Mouse (Mus musculus) heart, embryonic 13.5 days (tissue): ENCODE measurements around the gene Moap1. TPM values are rescaled to one million over a fixed set of nuclear protein-coding genes. Genes with fewer than 3 reads are reported as not detected.
A peak's percentile ranks its signal among the peaks of the same experiment; 100 is the strongest.

ENCODE experiments used
- ATAC-seq: fragments of 200-750 bp; cut with Nextera tagmentation; 2 replicates; pipeline ENCODE4 v1.8.0; 2017; ENCODE audit warnings: moderate TSS enrichment; ENCODE audit not compliant: insufficient number of reproducible peaks, low FRiP score, low TSS enrichment; ENCODE audit errors: extremely low read depth
- H3K27ac ChIP-seq: fragments of 300-500 bp; sonication (generic); replicated peaks from 2 replicates; pipeline ENCODE4 v1.5.1; 2015; ENCODE audit warnings: moderate library complexity, mild to moderate bottlenecking, inconsistent platforms
- H3K27me3 ChIP-seq: fragments of 300-500 bp; sonication (generic); replicated peaks from 2 replicates; pipeline ENCODE4 v1.6.1; 2015; ENCODE audit warnings: mild to moderate bottlenecking, inconsistent platforms
- H3K36me3 ChIP-seq: fragments of 300-500 bp; sonication (generic); 2 replicates; pipeline ENCODE4 v1.6.1; 2015; ENCODE audit warnings: mild to moderate bottlenecking, inconsistent platforms
- H3K4me1 ChIP-seq: fragments of 300-500 bp; sonication (generic); 2 replicates; pipeline ENCODE4 v1.6.1; 2015; ENCODE audit warnings: inconsistent platforms
- H3K4me2 ChIP-seq: fragments of 300-500 bp; sonication (generic); 2 replicates; pipeline ENCODE4 v1.6.1; 2015; ENCODE audit warnings: inconsistent platforms, mild to moderate bottlenecking, moderate library complexity
- H3K4me3 ChIP-seq: fragments of 300-500 bp; sonication (generic); 2 replicates; pipeline ENCODE4 v1.5.1; 2015; ENCODE audit warnings: moderate library complexity, mild to moderate bottlenecking, inconsistent platforms
- H3K9ac ChIP-seq: fragments of 300-500 bp; sonication (generic); 2 replicates; pipeline ENCODE4 v1.6.1; 2015; ENCODE audit warnings: inconsistent platforms, mild to moderate bottlenecking, moderate library complexity
- H3K9me3 ChIP-seq: fragments of 300-500 bp; sonication (generic); 2 replicates; pipeline ENCODE4 v1.6.1; 2016; ENCODE audit warnings: inconsistent platforms
- WGBS: fragments of 180-500 bp; shearing (Covaris S2); methylation state at CpG from one replicate; pipeline ENCODE4 v1.1.7; 2015; ENCODE audit warnings: mixed read lengths; 5-methylcytosine and 5-hydroxymethylcytosine counted together
- polyA plus RNA-seq: library from polyadenylated mRNA; unstranded; fragments of >200 nt; fragmentation: Nextera tagmentation; extraction: Ambion mirVana; gene quantifications from 2 replicates; pipeline ENCODE4 v1.2.1, GENCODE M21; 2015

The Moap1 gene
- polyA plus RNA-seq, 1 experiment from 2014 or later = 17.9 TPM

DNA sequence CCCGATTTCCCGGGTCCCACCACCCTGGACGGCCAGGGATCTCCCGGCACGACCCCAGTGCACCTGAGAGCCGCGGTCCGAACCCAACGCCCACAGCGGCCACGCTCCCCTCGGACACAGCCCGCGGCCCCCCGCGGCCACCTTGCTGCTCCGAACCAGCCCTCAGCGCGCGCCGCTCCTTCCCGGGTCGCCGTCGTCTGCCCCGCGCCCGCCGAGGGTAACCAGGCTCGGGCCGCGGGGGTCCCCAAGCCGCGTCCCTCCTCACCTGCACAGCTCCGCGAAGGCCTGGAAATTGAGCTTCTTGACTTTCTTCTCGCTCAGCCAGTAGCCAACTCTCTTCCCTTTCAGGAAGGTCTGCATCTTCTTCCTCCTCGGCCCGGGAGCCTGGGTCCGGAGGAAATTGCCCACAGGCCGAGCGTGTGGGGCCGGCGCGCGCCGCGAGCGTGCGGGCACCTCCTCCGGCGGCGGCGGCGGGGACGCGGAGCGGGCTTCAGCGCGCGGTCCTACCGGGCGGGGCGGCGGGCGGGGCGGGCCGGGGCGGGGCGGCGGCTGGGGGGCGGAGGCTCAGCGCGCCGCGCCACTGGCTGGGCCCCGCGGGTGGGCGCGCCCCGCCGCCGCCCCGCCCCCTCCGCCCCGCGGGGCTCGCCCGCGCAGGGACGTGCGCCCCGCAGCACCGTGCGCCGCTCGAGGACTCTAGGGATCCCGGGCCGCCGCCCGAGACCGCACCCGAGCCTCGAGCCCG lies 38.8 kb downstream of the Moap1 start, which contains the start of gene Itpk1:
Itpk1 (minus strand) TSS at position 474 of the 742 bp plus-strand sequence.
- Histone ChIP-seq H3K4me2 (peak within 1 kb of the TSS; percentile 96), H3K4me1 (peaks cover 41% of the 10 kb centered on the region), H3K9ac (peak within 1 kb of the TSS; percentile 92), H3K4me3 (peak within 1 kb of the TSS; percentile 87), H3K36me3 (no peaks in the 10 kb centered on the region), H3K27ac (peak within 1 kb of the TSS; percentile 75), H3K27me3 (peaks cover 23% of the 10 kb centered on the region; the same call in 1 of the 2 replicates), H3K9me3 (no peaks in the 10 kb centered on the region)
- peak; percentile 88 for ATAC-seq
- under 1% methylated on average over 60 of the region's 105 CpGs for WGBS

DNA sequence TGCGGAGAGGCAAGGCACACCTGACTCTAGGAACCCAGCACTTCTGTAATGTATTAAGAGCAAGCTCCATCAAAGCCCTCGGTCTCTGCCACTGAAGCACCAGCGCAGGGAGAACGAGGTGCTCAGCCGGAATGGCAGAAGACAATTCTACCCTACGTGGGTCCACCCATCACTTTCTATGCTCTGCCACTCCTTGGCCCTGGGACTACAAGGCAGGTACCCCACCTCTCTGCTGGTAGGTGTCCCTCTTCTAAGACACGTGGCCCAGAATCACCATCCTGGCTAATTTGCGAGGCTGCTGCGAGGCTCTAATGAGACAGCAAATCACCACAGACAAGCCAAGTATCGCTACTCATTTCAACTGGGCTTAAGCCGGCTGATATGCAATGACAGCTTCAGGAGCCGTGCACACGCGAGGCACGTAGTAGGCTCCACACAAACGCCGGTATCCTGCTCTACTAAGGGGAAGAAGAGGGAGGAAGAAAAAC lies 39.5 kb downstream of the Moap1 start:
- Histone ChIP-seq H3K27ac (no peak overlapping the region), H3K27me3 (peaks cover 23% of the 10 kb centered on the region; the same call in 1 of the 2 replicates), H3K4me3 (peak overlapping the region; percentile 87), H3K9me3 (no peaks in the 10 kb centered on the region), H3K36me3 (no peaks in the 10 kb centered on the region), H3K4me2 (peak overlapping the region; percentile 96), H3K9ac (peak overlapping the region; percentile 92), H3K4me1 (peaks cover 47% of the 10 kb centered on the region)
- ATAC-seq = no peak
- 11% methylated on average over 17 of the region's 17 CpGs for WGBS

DNA sequence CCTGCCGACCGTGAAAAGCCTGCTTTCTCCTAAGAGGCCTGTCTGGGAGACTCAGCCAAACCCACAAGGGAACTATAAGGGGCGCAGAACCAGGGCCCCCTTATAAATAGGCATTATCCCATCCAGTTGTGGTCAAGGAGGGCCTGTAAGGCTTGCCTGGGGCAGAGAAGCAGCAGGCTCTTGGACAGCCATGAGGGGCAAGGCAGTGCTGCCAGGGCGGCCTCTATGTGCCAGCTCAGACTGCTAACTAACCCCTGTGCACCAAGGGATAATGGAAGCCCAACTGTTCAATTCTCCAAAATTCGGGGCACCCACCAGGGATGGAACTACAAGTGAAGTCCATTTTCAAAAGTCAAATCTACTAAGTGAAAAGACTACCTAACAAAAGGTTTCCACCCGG lies 40.0 kb downstream of the Moap1 start:
- 58% methylated on average over 6 of the region's 6 CpGs for WGBS
- H3K27ac ChIP-seq = no peak overlapping the region
- no peaks in the 10 kb centered on the region for H3K36me3 ChIP-seq
- peak overlapping the region; percentile 96 for H3K4me2 ChIP-seq
- peak overlapping the region; percentile 87 for H3K4me3 ChIP-seq
- no peaks in the 10 kb centered on the region for H3K9me3 ChIP-seq
- no peak for ATAC-seq
- H3K9ac ChIP-seq = peak overlapping the region; percentile 92; the same call in 1 of the 2 replicates
- peaks cover 52% of the 10 kb centered on the region for H3K4me1 ChIP-seq
- peaks cover 23% of the 10 kb centered on the region; the same call in 1 of the 2 replicates for H3K27me3 ChIP-seq

DNA sequence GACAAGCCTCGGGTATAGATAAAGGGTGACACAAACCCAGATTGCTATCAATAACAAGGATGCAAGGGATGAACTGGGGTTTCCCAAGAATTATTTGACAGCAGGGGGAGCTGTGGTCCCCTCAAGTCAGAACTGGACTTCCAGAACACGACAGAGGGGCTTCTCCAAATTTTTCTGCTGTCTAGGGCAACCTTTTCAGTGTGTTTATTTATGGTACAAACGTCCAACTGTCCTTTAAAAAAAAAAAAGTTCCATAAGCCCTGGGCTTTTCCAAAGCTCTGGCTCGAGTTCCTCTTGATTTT lies 40.4 kb downstream of the Moap1 start:
- Histone ChIP-seq H3K4me1 (peaks cover 53% of the 10 kb centered on the region), H3K9me3 (no peaks in the 10 kb centered on the region), H3K36me3 (no peaks in the 10 kb centered on the region), H3K27ac (no peak overlapping the region), H3K9ac (peak overlapping the region; percentile 92), H3K4me2 (peak overlapping the region; percentile 96), H3K4me3 (peak overlapping the region; percentile 87), H3K27me3 (peaks cover 22% of the 10 kb centered on the region; the same call in 1 of the 2 replicates)
- ATAC-seq = no peak
- WGBS = 11% methylated on average over 4 of the region's 4 CpGs

DNA sequence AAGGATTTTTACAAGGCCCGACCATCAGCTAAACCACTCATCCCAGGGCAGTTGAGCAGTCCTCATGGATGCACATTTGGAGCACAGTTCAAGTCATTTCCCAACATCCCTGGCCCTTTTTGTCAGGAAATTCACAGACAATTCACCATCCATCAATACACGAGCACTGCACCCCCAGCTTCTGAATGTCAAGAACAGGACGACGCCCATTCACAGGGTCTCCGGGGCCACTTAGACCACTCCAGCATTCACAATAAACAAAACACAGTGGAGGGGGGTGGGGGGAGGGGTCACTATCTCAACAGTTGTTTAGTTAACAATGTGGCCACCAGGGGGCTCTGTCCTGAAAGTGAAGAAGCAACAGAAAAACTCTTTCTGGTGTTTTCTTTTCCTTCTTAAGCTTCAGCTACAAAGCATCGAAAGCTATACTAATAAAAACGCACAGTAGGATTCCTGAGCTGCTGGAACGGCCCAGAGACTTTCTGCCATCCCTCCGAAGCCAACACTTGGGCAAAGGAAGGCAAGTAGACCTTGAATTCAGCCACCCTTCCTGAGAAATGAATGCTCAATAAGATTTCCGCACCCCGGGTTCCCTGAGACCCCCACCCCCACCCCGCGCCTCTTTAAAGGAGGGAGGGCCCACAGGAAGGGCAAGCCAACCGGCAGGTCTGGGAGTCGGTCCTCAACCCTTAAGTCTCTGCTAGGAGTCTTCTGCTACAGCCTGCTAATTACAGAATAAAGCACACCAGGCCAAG lies 40.9 kb downstream of the Moap1 start:
- ATAC-seq = no peak
- Histone ChIP-seq H3K27ac (no peak overlapping the region; the same call in 1 of the 2 replicates), H3K4me3 (peak overlapping the region; percentile 87), H3K36me3 (no peaks in the 10 kb centered on the region), H3K9ac (peak overlapping the region; percentile 92), H3K27me3 (peaks cover 17% of the 10 kb centered on the region; the same call in 1 of the 2 replicates), H3K4me1 (peaks cover 51% of the 10 kb centered on the region), H3K9me3 (no peaks in the 10 kb centered on the region), H3K4me2 (peak overlapping the region; percentile 96)
- 7% methylated on average over 15 of the region's 15 CpGs for WGBS

DNA sequence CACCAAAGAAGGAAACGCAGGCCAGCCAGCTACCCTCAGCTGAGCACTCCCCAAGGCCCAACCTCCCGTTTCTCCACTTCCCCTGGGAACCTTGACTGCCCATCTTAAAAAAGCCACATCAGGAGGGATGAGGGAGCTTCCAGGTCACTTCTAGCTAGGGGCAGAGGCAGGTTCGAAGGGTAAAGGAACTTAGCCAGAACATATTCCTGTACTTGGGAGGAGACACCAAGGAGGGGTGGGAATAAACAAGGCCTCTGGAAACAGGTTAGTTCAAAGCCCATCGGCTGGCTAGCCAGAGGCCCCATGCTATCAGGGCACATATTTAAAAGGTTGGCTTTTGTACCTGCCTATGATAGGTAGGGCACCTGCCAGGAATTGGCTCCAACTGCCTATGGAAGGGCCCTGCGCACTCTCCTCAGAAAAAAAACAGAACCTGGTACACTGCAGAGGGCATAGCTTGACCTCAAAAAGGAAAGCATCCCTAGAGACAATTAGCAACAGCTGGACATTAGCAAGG lies 41.7 kb downstream of the Moap1 start:
- H3K36me3 ChIP-seq = no peaks in the 10 kb centered on the region
- H3K4me2 ChIP-seq = no peak overlapping the region
- H3K9ac ChIP-seq = no peak overlapping the region
- no peak for ATAC-seq
- no peak overlapping the region for H3K27ac ChIP-seq
- peaks cover 10% of the 10 kb centered on the region; the same call in 1 of the 2 replicates for H3K27me3 ChIP-seq
- peaks cover 53% of the 10 kb centered on the region for H3K4me1 ChIP-seq
- no peaks in the 10 kb centered on the region for H3K9me3 ChIP-seq
- WGBS = 84% methylated on average over 5 of the region's 5 CpGs
- no peak overlapping the region for H3K4me3 ChIP-seq

DNA sequence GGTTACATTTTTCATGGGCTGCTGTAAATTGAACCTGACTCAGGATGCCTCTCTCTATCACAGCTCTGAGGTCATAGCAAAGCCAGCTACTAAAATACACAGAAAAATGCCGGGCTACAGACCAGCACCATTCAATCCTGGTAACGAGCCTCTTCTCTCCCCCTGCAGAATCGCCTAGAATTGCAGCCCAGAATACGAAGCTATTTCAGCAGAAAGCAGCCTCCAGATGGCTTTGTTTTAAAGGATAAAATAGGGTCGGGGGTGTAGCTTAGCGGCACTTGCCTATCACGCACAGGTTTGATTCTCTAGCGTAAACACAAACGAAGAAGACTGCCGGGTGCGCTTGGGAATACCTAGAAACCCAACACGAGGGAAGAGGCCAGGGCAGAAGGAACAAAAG lies 43.0 kb downstream of the Moap1 start:
- no peaks in the 10 kb centered on the region for H3K36me3 ChIP-seq
- H3K4me1 ChIP-seq = peaks cover 57% of the 10 kb centered on the region
- no peak overlapping the region for H3K4me3 ChIP-seq
- H3K9ac ChIP-seq = no peak overlapping the region
- 66% methylated on average over 12 of the region's 12 CpGs for WGBS
- no peak for ATAC-seq
- no peak overlapping the region for H3K4me2 ChIP-seq
- peaks cover 5% of the 10 kb centered on the region; the same call in 1 of the 2 replicates for H3K27me3 ChIP-seq
- H3K27ac ChIP-seq = no peak overlapping the region
- no peaks in the 10 kb centered on the region for H3K9me3 ChIP-seq

DNA sequence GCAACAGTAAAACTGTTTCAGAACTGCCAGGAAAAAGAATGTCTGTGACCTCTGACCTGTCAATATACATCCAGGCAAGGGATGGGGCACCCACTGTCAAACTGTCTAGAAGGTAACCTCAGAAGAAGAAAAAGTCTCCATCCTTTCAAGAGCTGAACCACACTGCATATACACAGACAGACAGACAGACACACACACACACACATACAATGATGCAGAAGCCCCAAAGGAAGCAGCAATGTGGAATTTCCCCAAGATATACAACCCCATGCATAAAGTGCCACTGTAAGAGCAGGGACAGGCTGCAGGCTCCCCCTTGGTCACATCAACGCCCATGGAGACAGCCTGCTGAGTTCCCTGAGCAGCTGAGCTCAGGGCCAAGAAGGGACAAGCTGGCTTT lies 44.3 kb downstream of the Moap1 start:
- H3K9ac ChIP-seq = 0 out of 2 replicates have a peak overlapping the region, but pooled peaks have one; percentile 5
- peaks cover 5% of the 10 kb centered on the region; the same call in 1 of the 2 replicates for H3K27me3 ChIP-seq
- no peaks in the 10 kb centered on the region for H3K9me3 ChIP-seq
- WGBS = 33% methylated on average over 1 of the region's 1 CpGs
- no peak overlapping the region for H3K27ac ChIP-seq
- no peak overlapping the region for H3K4me2 ChIP-seq
- H3K36me3 ChIP-seq = no peaks in the 10 kb centered on the region
- no peak overlapping the region for H3K4me3 ChIP-seq
- ATAC-seq = no peak
- peaks cover 53% of the 10 kb centered on the region for H3K4me1 ChIP-seq

DNA sequence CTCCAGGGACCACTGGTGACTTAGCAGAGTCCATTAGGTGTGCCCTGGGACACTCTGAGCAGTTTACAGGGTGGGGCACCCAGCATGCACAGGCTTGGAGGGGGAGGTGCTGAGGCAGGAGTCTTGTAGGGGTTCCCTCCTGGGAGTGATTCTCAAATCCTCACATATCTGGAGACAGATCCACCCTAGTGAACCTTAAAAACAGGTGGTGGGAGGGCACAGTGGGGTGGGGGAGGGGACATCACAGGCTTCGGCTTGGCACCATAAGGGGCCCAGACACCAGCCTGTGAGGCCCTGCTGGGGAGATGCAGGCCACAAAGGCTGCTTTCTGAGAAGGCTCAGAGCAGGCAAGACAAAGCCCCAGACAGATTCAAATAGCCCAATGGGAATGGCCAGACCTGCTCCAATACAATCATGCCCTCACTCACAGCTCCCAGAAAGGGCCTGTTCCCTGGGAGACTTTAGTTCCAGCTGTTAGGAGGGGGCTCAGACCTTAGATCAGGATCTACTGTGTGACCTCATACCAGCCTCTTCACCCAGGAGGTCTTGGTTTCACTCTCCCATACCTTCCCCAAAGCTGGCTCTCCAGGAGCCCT lies 45.3 kb downstream of the Moap1 start:
- no peaks in the 10 kb centered on the region; the same call in 1 of the 2 replicates for H3K27me3 ChIP-seq
- H3K27ac ChIP-seq = no peak overlapping the region
- peaks cover 44% of the 10 kb centered on the region for H3K4me1 ChIP-seq
- WGBS = 50% methylated on average over 1 of the region's 1 CpGs
- H3K9ac ChIP-seq = peak overlapping the region; percentile 21; the same call in 1 of the 2 replicates
- H3K4me3 ChIP-seq = no peak overlapping the region
- no peaks in the 10 kb centered on the region for H3K9me3 ChIP-seq
- ATAC-seq = no peak
- H3K36me3 ChIP-seq = no peaks in the 10 kb centered on the region
- H3K4me2 ChIP-seq = no peak overlapping the region

DNA sequence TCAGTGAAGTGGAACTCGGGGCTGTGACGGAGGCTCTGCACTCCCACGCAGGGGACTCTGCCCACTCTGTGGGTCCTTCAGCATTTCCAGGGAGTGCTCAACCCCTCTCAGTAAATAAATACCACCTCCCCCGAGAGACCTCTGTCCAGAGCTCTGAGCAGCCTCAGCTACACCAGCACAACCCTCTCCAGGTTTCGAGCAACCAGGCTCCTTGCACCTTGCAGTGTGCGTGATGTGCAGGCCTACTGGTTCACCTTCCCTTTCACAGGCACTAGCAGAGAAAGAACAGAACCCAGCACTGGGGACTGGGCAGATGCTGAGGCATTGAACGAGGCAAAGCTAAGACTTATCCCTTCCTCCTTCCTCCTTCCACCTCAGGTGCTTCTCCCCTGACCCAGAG lies 46.1 kb downstream of the Moap1 start:
- Histone ChIP-seq H3K27ac (no peak overlapping the region), H3K4me3 (no peak overlapping the region), H3K9me3 (no peaks in the 10 kb centered on the region), H3K36me3 (no peaks in the 10 kb centered on the region), H3K4me2 (no peak overlapping the region), H3K4me1 (peaks cover 36% of the 10 kb centered on the region), H3K9ac (no peak overlapping the region), H3K27me3 (no peaks in the 10 kb centered on the region)
- WGBS = 75% methylated on average over 7 of the region's 7 CpGs
- ATAC-seq = no peak
